Mouse (Mus musculus) liver (tissue): ENCODE data around the gene Pax6.

ENCODE experiments used
- DNase-seq: peaks from one replicate; pipeline ENCODE4 v3.0.0-alpha.2; 2020; ENCODE audit warnings: mixed read lengths

The Pax6 gene

GRCm38 (mm10) chr2:105684991-105685650, 16.4 kb downstream of the Pax6 start:
- no peak for DNase-seq

- no peak for DNase-seq
These were observed 17.0 kb downstream of the Pax6 start for GRCm38 (mm10) chr2:105685651-105686050.

GRCm38 (mm10) chr2:105686363-105687316, 17.9 kb downstream of the Pax6 start:
- DNase-seq, result no peak

GRCm38 (mm10) chr2:105687317-105687991, 18.8 kb downstream of the Pax6 start:
- DNase-seq, result no peak

GRCm38 (mm10) chr2:105688011-105688410, 19.3 kb downstream of the Pax6 start:
- DNase-seq, result no peak

GRCm38 (mm10) chr2:105688436-105689303, 20.0 kb downstream of the Pax6 start:
- no peak for DNase-seq

- no peak for DNase-seq
These were observed 20.6 kb downstream of the Pax6 start for GRCm38 (mm10) chr2:105689304-105689770.

GRCm38 (mm10) chr2:105689771-105690639, 21.3 kb downstream of the Pax6 start:
- no peak for DNase-seq

GRCm38 (mm10) chr2:105691296-105691695, 22.6 kb downstream of the Pax6 start:
- no peak for DNase-seq

GRCm38 (mm10) chr2:105697741-105698140, 29.0 kb downstream of the Pax6 start:
- no peak for DNase-seq

GRCm38 (mm10) chr2:105698631-105699030, 29.9 kb downstream of the Pax6 start:
- no peak for DNase-seq

GRCm38 (mm10) chr2:105701781-105702180, 33.1 kb downstream of the Pax6 start:
- no peak for DNase-seq

- no peak for DNase-seq
These were observed 33.9 kb downstream of the Pax6 start for GRCm38 (mm10) chr2:105702586-105702985.

GRCm38 (mm10) chr2:105705320-105705719, 36.6 kb downstream of the Pax6 start:
- no peak for DNase-seq

GRCm38 (mm10) chr2:105709126-105709525, 40.4 kb downstream of the Pax6 start:
- DNase-seq, result no peak

GRCm38 (mm10) chr2:105710511-105710910, 41.8 kb downstream of the Pax6 start:
- DNase-seq, result no peak

- DNase-seq, result no peak
These were observed 46.9 kb downstream of the Pax6 start for GRCm38 (mm10) chr2:105715409-105716115.

- no peak for DNase-seq
These were observed 58.0 kb downstream of the Pax6 start for GRCm38 (mm10) chr2:105726657-105727056.

- DNase-seq, result no peak
These were observed 62.0 kb downstream of the Pax6 start for GRCm38 (mm10) chr2:105730704-105731103.

- DNase-seq, result no peak
These were observed 67.5 kb downstream of the Pax6 start for GRCm38 (mm10) chr2:105736166-105736565.

- no peak for DNase-seq
These were observed 78.2 kb downstream of the Pax6 start for GRCm38 (mm10) chr2:105746896-105747295.
